ENCODE assay signal across 12 mouse cellular contexts in the genomic region with DNA sequence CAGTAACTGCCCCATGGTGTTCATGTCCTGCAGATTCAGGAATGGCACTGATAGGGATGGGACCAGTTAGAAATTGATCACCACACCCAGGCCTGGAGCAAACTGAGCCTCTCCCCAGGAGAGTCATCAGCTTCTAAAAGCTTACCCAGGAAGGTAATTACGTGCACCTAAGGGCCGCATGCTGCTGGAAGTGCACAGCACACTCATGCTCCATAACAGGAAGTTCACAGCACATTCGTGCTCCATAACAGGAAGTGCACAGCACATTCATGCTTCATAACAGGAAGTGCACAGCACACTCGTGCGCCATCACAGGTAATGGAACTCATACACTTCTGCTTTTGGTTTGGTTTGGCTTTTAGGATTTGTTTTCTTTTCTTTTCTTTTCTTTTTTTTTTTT.
A peak's percentile ranks its signal among the peaks of the same experiment; 100 is the strongest.
DNase-seq lines count a peak whose midpoint lies in the region; ATAC-seq and TF ChIP-seq lines count a peak whose summit lies in the region.
"Had no signal": no experiment of that assay in that cellular context is flagged by ENCODE, and none has a peak within 500 bp of the region (broad histone marks: within the 10 kb centered on the region; RNA-seq: fewer than 3 reads in every experiment).

No protein-coding gene starts in this region.

- H3K27me3 ChIP-seq in heart, adult 2 months (ENCODE audit: control insufficient read depth, insufficient read depth, low read length): no peaks in the 10 kb centered on the region
- H3K27me3 ChIP-seq in heart, embryonic 12.5 days (replicated peaks): no peaks in the 10 kb centered on the region
- H3K27me3 ChIP-seq: midbrain, embryonic 15.5 days had no signal

- 58% methylated on average over 5 of the region's 5 CpGs for WGBS in heart, adult 2 months
- WGBS in heart, embryonic 12.5 days: 69% methylated on average over 5 of the region's 5 CpGs

- TF ChIP-seq POLR2A in heart, adult 2 months (IDR thresholded peaks at IDR 0.05; ENCODE audit: insufficient read depth, low read depth, low read length): no peak

- H3K36me3 ChIP-seq in heart, adult 2 months (ENCODE audit: control insufficient read depth, insufficient read depth, low read length): peaks cover 2% of the 10 kb centered on the region
- no peaks in the 10 kb centered on the region; the same call in 1 of the 2 replicates for H3K36me3 ChIP-seq in heart, embryonic 12.5 days
- H3K36me3 ChIP-seq: forebrain, embryonic 10.5 days; midbrain, embryonic 15.5 days had no signal

- H3K27ac ChIP-seq in heart, adult 2 months: peak overlapping the region; percentile 28; the same call in 1 of the 2 replicates
- no peak overlapping the region for H3K27ac ChIP-seq in heart, embryonic 12.5 days (ENCODE audit: poor library complexity, severe bottlenecking)
- H3K27ac ChIP-seq in layer of hippocampus, adult 2 months: no peak overlapping the region
- H3K27ac ChIP-seq: liver, embryonic 14.5 days; midbrain, embryonic 15.5 days had no signal

- no peaks in the 10 kb centered on the region for H3K9me3 ChIP-seq in heart, embryonic 12.5 days (replicated peaks)
- H3K9me3 ChIP-seq: forebrain, embryonic 10.5 days; midbrain, embryonic 15.5 days had no signal

- TF ChIP-seq EP300 in heart, adult 2 months (IDR thresholded peaks at IDR 0.05; ENCODE audit: insufficient read depth, low read depth, low read length): no peak

- intact Hi-C loops in heart, adult 2 months (cut with DNase I): loop anchor here (2.0 kb wide), 1 partner anchor 39 kb away; no protein-coding TSS in a partner anchor

- no peak for ATAC-seq in heart, embryonic 12.5 days (ENCODE audit: insufficient number of reproducible peaks, low FRiP score)
- ATAC-seq: midbrain, embryonic 15.5 days had no signal

- no peaks in the 10 kb centered on the region for H3K79me2 ChIP-seq in heart, adult 2 months (replicated peaks; ENCODE audit: control insufficient read depth, insufficient read depth, low read length)

- H3K4me1 ChIP-seq in heart, adult 2 months (ENCODE audit: control insufficient read depth, insufficient read depth, low read length): peaks cover 6% of the 10 kb centered on the region
- peaks cover 16% of the 10 kb centered on the region for H3K4me1 ChIP-seq in heart, embryonic 12.5 days (replicated peaks)
- H3K4me1 ChIP-seq: midbrain, embryonic 15.5 days had no signal

- no peak overlapping the region for H3K9ac ChIP-seq in heart, adult 2 months (ENCODE audit: low read depth, low read length)
- no peak overlapping the region for H3K9ac ChIP-seq in heart, embryonic 12.5 days
- H3K9ac ChIP-seq: liver, embryonic 14.5 days; midbrain, embryonic 15.5 days had no signal

- H3K4me3 ChIP-seq in heart, adult 2 months: no peak overlapping the region
- no peak overlapping the region for H3K4me3 ChIP-seq in heart, embryonic 12.5 days
- H3K4me3 ChIP-seq in layer of hippocampus, adult 2 months: no peak overlapping the region
- H3K4me3 ChIP-seq: forebrain, embryonic 10.5 days; midbrain, embryonic 15.5 days had no signal

- peak in 1 of 2 experiments; percentile 23 for DNase-seq in heart, adult 2 months
- DNase-seq in spleen, adult 18-20 months: peak; percentile 29 to 45
- DNase-seq in spleen, postnatal 14 days (ENCODE audit: low spot score in 2 of 2): no peak
- peak; percentile 44 for DNase-seq in induced T-regulatory cell, adult 2 months (ENCODE audit: low read depth)
- DNase-seq in layer of hippocampus, adult 11-12 months (ENCODE audit: low spot score): no peak
- DNase-seq in layer of hippocampus, adult 2 months (ENCODE audit: low spot score in 2 of 2): no peak
- no peak for DNase-seq in thymus, postnatal 36 days
- DNase-seq: cerebellum, adult 9-10 months had no signal

- TF ChIP-seq CTCF in heart, adult 2 months (IDR thresholded peaks at IDR 0.05): no peak
- no peak for TF ChIP-seq CTCF in layer of hippocampus, adult 2 months (conservative IDR thresholded peaks at IDR 0.05)

- H3K4me2 ChIP-seq in heart, embryonic 12.5 days: no peak overlapping the region
- H3K4me2 ChIP-seq: midbrain, embryonic 15.5 days had no signal

Comparison
In these comparisons a context has a peak if more than half of its experiments do, and no peak if none do; other contexts are left out.
1. DNase-seq: peak in spleen, adult 18-20 months (2 of 2) and induced T-regulatory cell, adult 2 months (single experiment); none in spleen, postnatal 14 days (0 of 2), layer of hippocampus, adult 11-12 months (single experiment), layer of hippocampus, adult 2 months (0 of 2) and thymus, postnatal 36 days (0 of 2).